Mouse (Mus musculus) heart, embryonic 15.5 days (tissue): Measurements from ENCODE around the gene Fmo6. TPM values are rescaled to one million over a fixed set of nuclear protein-coding genes. Genes with fewer than 3 reads are reported as not detected.

Experiments
- ATAC-seq: fragments of 200-750 bp; cut with Nextera tagmentation; replicated peaks from 2 replicates; pipeline ENCODE4 v1.8.0; 2017; ENCODE audit warnings: low read depth, moderate TSS enrichment; ENCODE audit not compliant: insufficient number of reproducible peaks, insufficient read depth, low FRiP score
- H3K27ac ChIP-seq: fragments of 300-500 bp; sonication (generic); 2 replicates; pipeline ENCODE4 v1.5.1; 2015; ENCODE audit warnings: mild to moderate bottlenecking, inconsistent platforms
- H3K27me3 ChIP-seq: fragments of 300-500 bp; sonication (generic); 2 replicates; pipeline ENCODE4 v1.6.1; 2015; ENCODE audit warnings: inconsistent platforms
- H3K36me3 ChIP-seq: fragments of 300-500 bp; sonication (generic); 2 replicates; pipeline ENCODE4 v1.6.1; 2015; ENCODE audit warnings: mild to moderate bottlenecking, inconsistent platforms
- H3K4me1 ChIP-seq: fragments of 300-500 bp; sonication (generic); replicated peaks from 2 replicates; pipeline ENCODE4 v1.6.1; 2015; ENCODE audit warnings: inconsistent platforms
- H3K4me2 ChIP-seq: fragments of 300-500 bp; sonication (generic); 2 replicates; pipeline ENCODE4 v1.6.1; 2015; ENCODE audit warnings: inconsistent platforms, mild to moderate bottlenecking, moderate library complexity
- H3K4me3 ChIP-seq: fragments of 300-500 bp; sonication (generic); 2 replicates; pipeline ENCODE4 v1.5.1; 2015; ENCODE audit warnings: mild to moderate bottlenecking, inconsistent platforms
- H3K9ac ChIP-seq: fragments of 300-500 bp; sonication (generic); 2 replicates; pipeline ENCODE4 v1.6.1; 2015; ENCODE audit warnings: mild to moderate bottlenecking, inconsistent platforms
- H3K9me3 ChIP-seq: fragments of 300-500 bp; sonication (generic); replicated peaks from 2 replicates; pipeline ENCODE4 v1.6.1; 2016; ENCODE audit warnings: inconsistent platforms
- WGBS: fragments of 180-500 bp; shearing (Covaris S2); methylation state at CpG from one replicate; pipeline ENCODE4 v1.1.7; 2015; ENCODE audit warnings: mixed read lengths; 5-methylcytosine and 5-hydroxymethylcytosine counted together
- polyA plus RNA-seq: library from polyadenylated mRNA; unstranded; fragments of >200 nt; fragmentation: Nextera tagmentation; extraction: Ambion mirVana; gene quantifications from 2 replicates; pipeline ENCODE4 v1.2.1, GENCODE M21; 2015

Fmo6 gene
- polyA plus RNA-seq, 1 experiment from 2014 or later = not detected

GRCm38 (mm10) chr1:162875091-162875490, 62.2 kb downstream of the Fmo6 start:
- WGBS = 30% methylated on average over 3 of the region's 3 CpGs
- Histone ChIP-seq H3K4me2 (no peak overlapping the region), H3K9me3 (no peaks in the 10 kb centered on the region)

GRCm38 (mm10) chr1:162871701-162872311, 65.5 kb downstream of the Fmo6 start:
- no peak overlapping the region for H3K9ac ChIP-seq
- ATAC-seq = no peak
- no peaks in the 10 kb centered on the region for H3K36me3 ChIP-seq
- no peak overlapping the region for H3K27ac ChIP-seq
- no peak overlapping the region for H3K4me3 ChIP-seq
- H3K27me3 ChIP-seq = no peaks in the 10 kb centered on the region
- WGBS = 27% methylated on average over 9 of the region's 9 CpGs
- 0 out of 2 replicates have a peak, but pooled peaks cover 6% of the 10 kb centered on the region for H3K9me3 ChIP-seq
- H3K4me2 ChIP-seq = no peak overlapping the region
- H3K4me1 ChIP-seq = peaks cover 4% of the 10 kb centered on the region; the same call in 1 of the 2 replicates

More at GRCm38 (mm10) chr1:162875091-162875490, 62.2 kb downstream of the Fmo6 start:
- Histone ChIP-seq H3K9ac (no peak overlapping the region), H3K27ac (no peak overlapping the region), H3K4me3 (no peak overlapping the region), H3K27me3 (no peaks in the 10 kb centered on the region), H3K36me3 (no peaks in the 10 kb centered on the region), H3K4me1 (peaks cover 4% of the 10 kb centered on the region; the same call in 1 of the 2 replicates)
- no peak for ATAC-seq

- H3K4me2 ChIP-seq = no peak overlapping the region
- 75% methylated on average over 7 of the region's 7 CpGs for WGBS
These were observed 66.3 kb downstream of the Fmo6 start for GRCm38 (mm10) chr1:162870978-162871377.

GRCm38 (mm10) chr1:162867396-162867795, 69.9 kb downstream of the Fmo6 start:
- H3K9ac ChIP-seq = no peak overlapping the region
- H3K4me3 ChIP-seq = no peak overlapping the region
- 0 out of 2 replicates have a peak, but pooled peaks cover 6% of the 10 kb centered on the region for H3K9me3 ChIP-seq
- H3K4me1 ChIP-seq = peaks cover 4% of the 10 kb centered on the region; the same call in 1 of the 2 replicates
- no peak for ATAC-seq
- WGBS = 75% methylated on average over 4 of the region's 4 CpGs
- no peaks in the 10 kb centered on the region for H3K27me3 ChIP-seq
- no peak overlapping the region for H3K4me2 ChIP-seq
- no peak overlapping the region for H3K27ac ChIP-seq
- no peaks in the 10 kb centered on the region for H3K36me3 ChIP-seq

More at GRCm38 (mm10) chr1:162870978-162871377, 66.3 kb downstream of the Fmo6 start:
- Histone ChIP-seq H3K27me3 (no peaks in the 10 kb centered on the region), H3K36me3 (no peaks in the 10 kb centered on the region), H3K4me1 (peaks cover 4% of the 10 kb centered on the region; the same call in 1 of the 2 replicates), H3K9me3 (0 out of 2 replicates have a peak, but pooled peaks cover 6% of the 10 kb centered on the region), H3K27ac (no peak overlapping the region), H3K9ac (no peak overlapping the region), H3K4me3 (no peak overlapping the region)
- no peak for ATAC-seq

Other genes starting within 250 kb of the Fmo6 start
- 83.6 and 84.0 TPM in 2 replicates for gene Prrc2c, start 197.0 kb downstream of the Fmo6 start, polyA plus RNA-seq
- gene Fmo4, start 123.5 kb downstream of the Fmo6 start, polyA plus RNA-seq = 0.33 and 0.34 TPM in 2 replicates
- 9.1 and 13.1 TPM in 2 replicates for gene Fmo1, start 70.9 kb downstream of the Fmo6 start, polyA plus RNA-seq
- 7.7 and 8.0 TPM in 2 replicates for gene Fmo2, start 38.8 kb downstream of the Fmo6 start, polyA plus RNA-seq
- gene Fmo3, start 47.0 kb upstream of the Fmo6 start, polyA plus RNA-seq = 0.06 TPM in 2 replicates
- not detected in 2 replicates for gene Mroh9, start 148.2 kb upstream of the Fmo6 start, polyA plus RNA-seq